Mouse (Mus musculus): ENCODE measurements around the gene Sphk2.

Sphk2 gene

GRCm38 (mm10) chr7:45709677-45710355 lies 8.0 kb downstream of the Sphk2 start:
- no peak for DNase-seq

GRCm38 (mm10) chr7:45709036-45709435 lies 8.8 kb downstream of the Sphk2 start:
- DNase-seq = no peak

- DNase-seq = no peak
Observed at GRCm38 (mm10) chr7:45708221-45708761, 9.5 kb downstream of the Sphk2 start.

- DNase-seq = peak; percentile 86
Observed at GRCm38 (mm10) chr7:45707375-45707967, 10.3 kb downstream of the Sphk2 start.

- peak; percentile 91 for DNase-seq
Observed at GRCm38 (mm10) chr7:45706721-45707241, 11.0 kb downstream of the Sphk2 start.

GRCm38 (mm10) chr7:45705873-45706281 lies 11.9 kb downstream of the Sphk2 start:
- DNase-seq = peak; percentile 62

- DNase-seq = no peak
Observed at GRCm38 (mm10) chr7:45705443-45705864, 12.3 kb downstream of the Sphk2 start.

GRCm38 (mm10) chr7:45704730-45705442 lies 12.9 kb downstream of the Sphk2 start, which contains the start of gene Dbp:
Gene Dbp, plus strand, starts transcription at chr7:45705088.
- peak; percentile 95 for DNase-seq

- DNase-seq = peak; percentile 52
Observed at GRCm38 (mm10) chr7:45704046-45704559, 13.7 kb downstream of the Sphk2 start.

- no peak for DNase-seq
Observed at GRCm38 (mm10) chr7:45703521-45704033, 14.2 kb downstream of the Sphk2 start.

- DNase-seq = no peak
Observed at GRCm38 (mm10) chr7:45702809-45703520, 14.8 kb downstream of the Sphk2 start.

GRCm38 (mm10) chr7:45702316-45702715 lies 15.5 kb downstream of the Sphk2 start:
- no peak for DNase-seq

GRCm38 (mm10) chr7:45701607-45702006 lies 16.2 kb downstream of the Sphk2 start:
- DNase-seq = no peak

- no peak for DNase-seq
Observed at GRCm38 (mm10) chr7:45701072-45701471, 16.7 kb downstream of the Sphk2 start.

- DNase-seq = peak; percentile 47
Observed at GRCm38 (mm10) chr7:45700301-45701015, 17.3 kb downstream of the Sphk2 start.

GRCm38 (mm10) chr7:45699523-45700141 lies 18.2 kb downstream of the Sphk2 start, which contains the start of gene Car11:
Gene Car11, plus strand, starts transcription at chr7:45699843.
- no peak for DNase-seq

GRCm38 (mm10) chr7:45697894-45698293 lies 19.9 kb downstream of the Sphk2 start:
- no peak for DNase-seq

GRCm38 (mm10) chr7:45695098-45695497 lies 22.7 kb downstream of the Sphk2 start:
- DNase-seq = no peak

GRCm38 (mm10) chr7:45693921-45694591 lies 23.7 kb downstream of the Sphk2 start, which contains the start of gene Sec1:
Gene Sec1, minus strand, starts transcription at chr7:45694402.
- no peak for DNase-seq

GRCm38 (mm10) chr7:45692364-45692763 lies 25.4 kb downstream of the Sphk2 start:
- no peak for DNase-seq

Data from liver (tissue).